Mouse (Mus musculus) kidney, embryonic 14.5 days (tissue): ENCODE measurements around the gene Map1s. TPM values are rescaled to one million over a fixed set of nuclear protein-coding genes. Genes with fewer than 3 reads are reported as not detected.

ENCODE experiments used
- microRNA counts: library from miRNA; unstranded; fragments of <30 nt; microRNA quantifications from one replicate; lab custom pipeline; 2017
- microRNA-seq: library from miRNA; unstranded; fragments of <30 nt; microRNA quantifications from one replicate; pipeline ENCODE4, GENCODE M21; 2016
- polyA plus RNA-seq: library from polyadenylated mRNA; unstranded; fragments of >200 nt; fragmentation: Nextera tagmentation; extraction: Ambion mirVana; gene quantifications from 2 replicates; pipeline ENCODE4 v1.2.1, GENCODE M21; 2014

Map1s gene
- polyA plus RNA-seq, 1 experiment from 2014 or later = 43.4 TPM

MicroRNAs within 50 kb of the gene (microRNA counts, 519-probe panel; counts per million panel counts)
- microRNA mmu-miR-1969 (lab: Ali Mortazavi, UCI) = not detected

Small RNA genes within 50 kb of the gene (microRNA-seq; reads per million reads assigned to microRNA genes)
- gene Mir1969 (3.6 reads per million, percentile 14 among the genes with 10 or more reads in this experiment), gene Mir7067 (not detected)

Other genes with a start within 250 kb of the Map1s start
- 62.2 and 62.6 TPM in 2 replicates for gene Pgpep1, start 245.5 kb upstream of the Map1s start, polyA plus RNA-seq
- gene Lsm4, start 232.7 kb upstream of the Map1s start, polyA plus RNA-seq = 353 and 447 TPM in 2 replicates
- gene Jund, start 207.0 kb upstream of the Map1s start, polyA plus RNA-seq = 95.1 and 117 TPM in 2 replicates
- 0.12 TPM in 1 of 2 replicates, not detected in the other for gene Iqcn, start 202.5 kb upstream of the Map1s start, polyA plus RNA-seq
- gene Gm3336, start 187.4 kb upstream of the Map1s start, polyA plus RNA-seq = 0.23 and 0.73 TPM in 2 replicates
- 2.5 and 4.0 TPM in 2 replicates for gene Pde4c, start 182.2 kb upstream of the Map1s start, polyA plus RNA-seq
- gene Rab3a, start 151.3 kb upstream of the Map1s start, polyA plus RNA-seq = 14.3 and 16.4 TPM in 2 replicates
- 47.9 and 52.7 TPM in 2 replicates for gene Mpv17l2, start 145.0 kb upstream of the Map1s start, polyA plus RNA-seq
- 33.3 and 49.1 TPM in 2 replicates for gene Pik3r2, start 129.2 kb upstream of the Map1s start, polyA plus RNA-seq
- 13.4 and 17.2 TPM in 2 replicates for gene Mast3, start 100.9 kb upstream of the Map1s start, polyA plus RNA-seq
- not detected in 2 replicates for gene Il12rb1, start 97.5 kb upstream of the Map1s start, polyA plus RNA-seq
- 4.7 and 5.7 TPM in 2 replicates for gene Arrdc2, start 66.2 kb upstream of the Map1s start, polyA plus RNA-seq
- gene Kcnn1, start 42.7 kb upstream of the Map1s start, polyA plus RNA-seq = 2.5 and 2.6 TPM in 2 replicates
- gene Ccdc124, start 32.0 kb upstream of the Map1s start, polyA plus RNA-seq = 117 and 142 TPM in 2 replicates
- 0.09 and 0.19 TPM in 2 replicates for gene Slc5a5, start 13.2 kb upstream of the Map1s start, polyA plus RNA-seq
- 5,375 and 6,285 TPM in 2 replicates for gene Rpl18a, start 8.5 kb upstream of the Map1s start, polyA plus RNA-seq